Mouse (Mus musculus): ENCODE results near the gene Pqbp1. TPM values are rescaled to one million over a fixed set of nuclear protein-coding genes. Genes with fewer than 3 reads are reported as not detected.

Pqbp1 gene
- polyA plus RNA-seq, 1 experiment = 87.9 TPM

DNA sequence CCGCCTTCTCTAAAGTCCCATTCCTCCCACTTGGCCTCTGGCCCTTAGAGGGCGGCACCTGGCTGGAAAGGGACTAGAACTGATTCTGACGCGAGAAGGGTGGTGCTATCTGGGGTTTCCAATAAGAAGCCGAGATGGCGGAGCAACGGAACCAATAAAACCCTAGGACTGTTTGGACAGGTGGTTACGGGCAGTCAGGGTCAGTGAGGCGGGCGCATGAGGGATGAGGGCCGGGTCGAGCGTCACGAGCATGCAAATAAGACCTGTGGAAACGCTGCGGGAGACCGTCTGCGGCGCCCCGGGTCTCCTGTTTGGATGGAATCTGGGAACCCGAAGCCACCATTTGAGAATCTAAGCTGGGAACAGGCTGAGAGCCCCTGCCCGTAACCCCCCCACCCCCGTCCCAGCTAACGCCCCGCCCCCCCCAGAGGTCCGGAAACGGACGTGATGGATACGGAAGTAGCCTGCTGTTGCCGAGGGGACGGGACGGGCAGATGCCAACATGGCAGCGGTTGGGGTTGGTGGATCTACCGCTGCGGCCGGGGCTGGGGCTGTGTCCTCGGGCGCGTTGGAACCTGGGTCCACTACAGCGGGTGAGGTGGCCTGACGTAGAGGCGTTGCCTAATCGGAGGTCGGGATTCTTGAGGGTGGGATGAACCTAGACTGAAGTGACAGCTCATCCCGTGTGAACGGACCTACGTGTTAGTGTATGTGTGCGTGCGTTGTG lies 15.1 kb downstream of the Pqbp1 start, which contains the start of gene Slc35a2:
Gene Slc35a2, plus strand, starts transcription at position 188 of the 727 bp plus-strand sequence.
- Histone ChIP-seq H3K27me3 (ENCODE audit: control insufficient read depth, insufficient read depth, low read length, poor library complexity, severe bottlenecking) (no peaks in the 10 kb centered on the region), H3K4me3 (ENCODE audit: low read depth, low read length) (peak within 1 kb of the TSS; percentile 92), H3K27ac (ENCODE audit: insufficient read depth, low read length) (peak within 1 kb of the TSS; percentile 29), H3K36me3 (ENCODE audit: control insufficient read depth, insufficient read depth, low read length, poor library complexity, severe bottlenecking) (no peaks in the 10 kb centered on the region), H3K9ac (ENCODE audit: low read depth, poor library complexity, severe bottlenecking) (peak within 1 kb of the TSS; percentile 54), H3K9me3 (replicated peaks; ENCODE audit: control insufficient read depth, insufficient read depth, low read length, poor library complexity, severe bottlenecking) (no peaks in the 10 kb centered on the region), H3K4me1 (ENCODE audit: control insufficient read depth, insufficient read depth, low read length) (no peaks in the 10 kb centered on the region)
- no peak for TF ChIP-seq CTCF (IDR thresholded peaks at IDR 0.05; ENCODE audit: low read depth, low read length)
- no peak for TF ChIP-seq EP300 (IDR thresholded peaks at IDR 0.05; ENCODE audit: insufficient read depth, low read depth, low read length)
- TF ChIP-seq POLR2A (IDR thresholded peaks at IDR 0.05; ENCODE audit: insufficient read depth, low read length) = no peak

DNA sequence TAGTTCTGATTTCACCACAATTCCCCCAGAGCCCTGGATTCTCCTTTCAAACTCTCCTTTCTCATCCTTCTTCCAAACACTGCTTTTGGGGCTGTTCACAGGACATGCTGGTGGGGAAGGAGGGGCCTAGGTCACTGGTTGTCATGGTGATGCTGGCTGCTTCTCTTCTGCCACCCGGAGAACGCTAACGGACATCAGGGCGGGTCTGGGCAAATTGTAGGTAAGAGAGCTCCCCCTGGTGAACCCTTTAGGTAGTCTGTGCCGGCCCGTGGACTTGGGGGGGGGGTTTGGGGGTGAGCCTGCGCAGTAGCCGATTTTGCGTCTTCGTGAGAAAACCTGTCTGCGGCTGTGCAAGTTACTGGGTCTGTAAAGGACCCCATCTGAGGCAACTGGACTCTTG lies 19.2 kb downstream of the Pqbp1 start:
- Histone ChIP-seq H3K27ac (ENCODE audit: insufficient read depth, low read length) (no peak overlapping the region), H3K9me3 (replicated peaks; ENCODE audit: control insufficient read depth, insufficient read depth, low read length, poor library complexity, severe bottlenecking) (no peaks in the 10 kb centered on the region), H3K4me1 (ENCODE audit: control insufficient read depth, insufficient read depth, low read length) (no peaks in the 10 kb centered on the region), H3K9ac (ENCODE audit: low read depth, poor library complexity, severe bottlenecking) (no peak overlapping the region), H3K4me3 (ENCODE audit: low read depth, low read length) (peak overlapping the region; percentile 36), H3K36me3 (ENCODE audit: control insufficient read depth, insufficient read depth, low read length, poor library complexity, severe bottlenecking) (no peaks in the 10 kb centered on the region), H3K27me3 (ENCODE audit: control insufficient read depth, insufficient read depth, low read length, poor library complexity, severe bottlenecking) (no peaks in the 10 kb centered on the region)
- TF ChIP-seq CTCF (IDR thresholded peaks at IDR 0.05; ENCODE audit: low read depth, low read length) (no peak), POLR2A (IDR thresholded peaks at IDR 0.05; ENCODE audit: insufficient read depth, low read length) (no peak), EP300 (IDR thresholded peaks at IDR 0.05; ENCODE audit: insufficient read depth, low read depth, low read length) (no peak)

DNA sequence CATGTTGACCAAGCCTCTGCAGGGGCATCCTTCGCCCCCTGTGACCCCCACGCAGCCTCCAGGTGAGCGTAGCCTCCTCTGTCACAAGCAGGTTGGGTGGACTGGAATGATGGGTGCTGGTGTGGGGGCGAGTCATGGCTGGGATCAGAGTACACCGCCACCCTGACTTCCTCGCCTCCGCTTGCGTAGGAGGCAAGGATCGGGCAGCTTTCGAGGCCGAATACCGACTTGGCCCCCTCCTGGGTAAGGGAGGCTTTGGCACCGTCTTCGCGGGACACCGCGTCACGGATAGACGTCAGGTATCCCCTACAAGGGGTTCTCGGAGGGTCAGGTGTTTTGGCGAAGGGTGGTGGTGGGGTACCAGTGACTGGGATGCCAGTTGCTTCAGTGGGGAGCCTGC lies 20.6 kb downstream of the Pqbp1 start:
- Histone ChIP-seq H3K27me3 (ENCODE audit: control insufficient read depth, insufficient read depth, low read length, poor library complexity, severe bottlenecking) (no peaks in the 10 kb centered on the region), H3K9ac (ENCODE audit: low read depth, poor library complexity, severe bottlenecking) (peak overlapping the region; percentile 55)

DNA sequence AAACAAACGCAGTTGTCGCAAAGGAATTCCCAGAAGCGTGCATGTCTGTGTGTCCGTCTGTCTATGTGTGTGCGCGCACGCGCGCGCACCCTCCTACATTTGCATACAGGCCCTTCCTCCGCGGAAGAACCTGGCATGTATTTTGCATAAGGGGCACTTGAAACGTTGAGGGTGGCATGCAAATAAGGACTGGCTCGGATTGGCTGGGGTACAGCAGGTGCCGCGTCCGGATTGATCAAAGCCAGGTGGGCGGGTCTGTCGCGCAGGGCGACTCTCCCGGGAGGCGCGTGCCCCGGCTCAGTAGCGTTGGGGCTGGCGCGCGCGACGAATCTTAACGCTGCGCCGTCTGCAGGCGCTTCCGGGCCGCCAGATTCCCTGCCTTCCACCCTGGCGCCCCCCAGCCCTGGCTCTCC lies 21.1 kb downstream of the Pqbp1 start, which contains the start of gene Pim2:
Gene Pim2, plus strand, starts transcription at position 256 of the 413 bp plus-strand sequence.
- H3K4me3 ChIP-seq (ENCODE audit: low read depth, low read length) = peak within 1 kb of the TSS; percentile 78
- H3K36me3 ChIP-seq (ENCODE audit: control insufficient read depth, insufficient read depth, low read length, poor library complexity, severe bottlenecking) = peaks cover 2% of the 10 kb centered on the region; the same call in 1 of the 2 replicates
- H3K27ac ChIP-seq (ENCODE audit: insufficient read depth, low read length) = no peak within 1 kb of the TSS; the same call in 1 of the 2 replicates
- H3K9ac ChIP-seq (ENCODE audit: low read depth, poor library complexity, severe bottlenecking) = peak within 1 kb of the TSS; percentile 55
- H3K9me3 ChIP-seq (replicated peaks; ENCODE audit: control insufficient read depth, insufficient read depth, low read length, poor library complexity, severe bottlenecking) = no peaks in the 10 kb centered on the region
- H3K4me1 ChIP-seq (ENCODE audit: control insufficient read depth, insufficient read depth, low read length) = no peaks in the 10 kb centered on the region
- H3K27me3 ChIP-seq (ENCODE audit: control insufficient read depth, insufficient read depth, low read length, poor library complexity, severe bottlenecking) = no peaks in the 10 kb centered on the region
- TF ChIP-seq CTCF (IDR thresholded peaks at IDR 0.05; ENCODE audit: low read depth, low read length) (no peak), POLR2A (IDR thresholded peaks at IDR 0.05; ENCODE audit: insufficient read depth, low read length) (no peak), EP300 (IDR thresholded peaks at IDR 0.05; ENCODE audit: insufficient read depth, low read depth, low read length) (no peak)

More for the DNA sequence above, 20.6 kb downstream of the Pqbp1 start:
- no peak overlapping the region for H3K27ac ChIP-seq (ENCODE audit: insufficient read depth, low read length)
- peaks cover 2% of the 10 kb centered on the region; the same call in 1 of the 2 replicates for H3K36me3 ChIP-seq (ENCODE audit: control insufficient read depth, insufficient read depth, low read length, poor library complexity, severe bottlenecking)
- no peaks in the 10 kb centered on the region for H3K4me1 ChIP-seq (ENCODE audit: control insufficient read depth, insufficient read depth, low read length)
- H3K9me3 ChIP-seq (replicated peaks; ENCODE audit: control insufficient read depth, insufficient read depth, low read length, poor library complexity, severe bottlenecking) = no peaks in the 10 kb centered on the region
- TF ChIP-seq EP300 (IDR thresholded peaks at IDR 0.05; ENCODE audit: insufficient read depth, low read depth, low read length) = no peak
- no peak for TF ChIP-seq POLR2A (IDR thresholded peaks at IDR 0.05; ENCODE audit: insufficient read depth, low read length)
- TF ChIP-seq CTCF (IDR thresholded peaks at IDR 0.05; ENCODE audit: low read depth, low read length) = no peak
- H3K4me3 ChIP-seq (ENCODE audit: low read depth, low read length) = peak overlapping the region; percentile 70

DNA sequence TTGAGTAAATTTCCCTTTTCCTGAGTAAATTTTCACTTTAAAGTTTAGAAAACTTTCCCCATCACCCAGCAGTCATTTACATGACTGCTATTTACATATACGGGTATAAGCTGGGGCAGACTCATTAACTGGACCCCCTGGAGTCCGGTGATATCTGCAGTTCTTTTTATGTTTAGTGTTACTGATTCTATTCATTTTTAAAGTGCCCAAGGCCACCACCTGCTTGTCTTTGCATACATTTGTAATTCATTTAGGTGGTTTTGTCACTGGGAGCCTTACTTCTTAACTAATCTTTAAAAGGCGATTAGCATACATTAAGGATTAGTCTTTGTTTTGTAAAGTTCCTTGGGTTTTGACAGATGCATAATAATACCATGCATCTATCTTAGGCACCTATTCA lies 29.2 kb downstream of the Pqbp1 start:
- Histone ChIP-seq H3K27ac (ENCODE audit: insufficient read depth, low read length) (no peak overlapping the region), H3K36me3 (ENCODE audit: control insufficient read depth, insufficient read depth, low read length, poor library complexity, severe bottlenecking) (peaks cover 19% of the 10 kb centered on the region), H3K4me1 (ENCODE audit: control insufficient read depth, insufficient read depth, low read length) (no peaks in the 10 kb centered on the region), H3K4me3 (ENCODE audit: low read depth, low read length) (no peak overlapping the region), H3K9ac (ENCODE audit: low read depth, poor library complexity, severe bottlenecking) (no peak overlapping the region), H3K9me3 (replicated peaks; ENCODE audit: control insufficient read depth, insufficient read depth, low read length, poor library complexity, severe bottlenecking) (no peaks in the 10 kb centered on the region), H3K27me3 (ENCODE audit: control insufficient read depth, insufficient read depth, low read length, poor library complexity, severe bottlenecking) (no peaks in the 10 kb centered on the region)
- no peak for TF ChIP-seq EP300 (IDR thresholded peaks at IDR 0.05; ENCODE audit: insufficient read depth, low read depth, low read length)
- no peak for TF ChIP-seq CTCF (IDR thresholded peaks at IDR 0.05; ENCODE audit: low read depth, low read length)
- TF ChIP-seq POLR2A (IDR thresholded peaks at IDR 0.05; ENCODE audit: insufficient read depth, low read length) = no peak

DNA sequence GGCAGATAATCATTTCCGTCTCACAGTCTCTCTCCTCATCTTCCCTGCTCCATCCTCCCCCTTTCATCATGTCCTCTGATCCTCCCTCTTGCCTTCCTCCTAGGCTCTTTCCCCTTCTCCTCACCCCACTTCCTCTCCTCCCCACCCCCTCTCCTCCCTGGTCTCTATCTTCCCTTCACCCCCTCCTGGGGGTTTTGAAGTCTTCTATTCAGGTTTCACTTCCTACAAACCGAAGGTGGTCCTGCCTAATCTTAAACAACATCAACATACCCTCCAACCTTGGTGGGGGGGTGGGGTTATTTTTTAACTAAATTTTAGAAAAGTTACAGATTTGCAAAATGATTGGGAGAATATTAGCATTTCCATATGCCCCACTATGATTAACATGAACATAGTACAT lies 30.6 kb downstream of the Pqbp1 start:
- no peaks in the 10 kb centered on the region for H3K4me1 ChIP-seq (ENCODE audit: control insufficient read depth, insufficient read depth, low read length)
- no peaks in the 10 kb centered on the region for H3K27me3 ChIP-seq (ENCODE audit: control insufficient read depth, insufficient read depth, low read length, poor library complexity, severe bottlenecking)
- peaks cover 17% of the 10 kb centered on the region for H3K36me3 ChIP-seq (ENCODE audit: control insufficient read depth, insufficient read depth, low read length, poor library complexity, severe bottlenecking)
- no peak overlapping the region for H3K9ac ChIP-seq (ENCODE audit: low read depth, poor library complexity, severe bottlenecking)
- no peak overlapping the region for H3K4me3 ChIP-seq (ENCODE audit: low read depth, low read length)
- no peak overlapping the region for H3K27ac ChIP-seq (ENCODE audit: insufficient read depth, low read length)
- no peaks in the 10 kb centered on the region for H3K9me3 ChIP-seq (replicated peaks; ENCODE audit: control insufficient read depth, insufficient read depth, low read length, poor library complexity, severe bottlenecking)
- TF ChIP-seq EP300 (IDR thresholded peaks at IDR 0.05; ENCODE audit: insufficient read depth, low read depth, low read length) = no peak
